In genomic region chr4:130130641-130131350, GRCm38 (mm10) we compare ENCODE assay signal across 18 mouse cellular contexts. TPM values are rescaled to one million over a fixed set of nuclear protein-coding genes. Genes with fewer than 3 reads are reported as not detected.
A peak's percentile ranks its signal among the peaks of the same experiment; 100 is the strongest.
DNase-seq lines count a peak whose midpoint lies in the region; ATAC-seq and TF ChIP-seq lines count a peak whose summit lies in the region.
"Had no signal": no experiment of that assay in that cellular context is flagged by ENCODE, and none has a peak within 500 bp of the region (broad histone marks: within the 10 kb centered on the region; RNA-seq: fewer than 3 reads in every experiment).

No protein-coding gene starts in this region.

- H3K9me3 ChIP-seq in ES-Bruce4 (replicated peaks; ENCODE audit: control insufficient read depth, insufficient read depth, low read length, poor library complexity, severe bottlenecking), result no peaks in the 10 kb centered on the region
- H3K9me3 ChIP-seq in intestine, postnatal 0 days (ENCODE audit: control insufficient read depth), result no peaks in the 10 kb centered on the region
- H3K9me3 ChIP-seq: embryonic facial prominence, embryonic 13.5 days; forebrain, embryonic 15.5 days; heart, embryonic 15.5 days; midbrain, embryonic 12.5 days had no signal

- no peak overlapping the region for H3K4me3 ChIP-seq in ES-Bruce4 (ENCODE audit: low read depth, low read length)
- H3K4me3 ChIP-seq in intestine, postnatal 0 days (ENCODE audit: low read depth, low read length), result no peak overlapping the region
- H3K4me3 ChIP-seq: embryonic facial prominence, embryonic 13.5 days; forebrain, embryonic 15.5 days; heart, embryonic 15.5 days; left cerebral cortex, adult 2 months; midbrain, embryonic 12.5 days had no signal

- peak overlapping the region; percentile 28 for H3K4me2 ChIP-seq in intestine, postnatal 0 days (replicated peaks; ENCODE audit: low read depth)
- H3K4me2 ChIP-seq: embryonic facial prominence, embryonic 13.5 days; forebrain, embryonic 15.5 days; heart, embryonic 15.5 days; midbrain, embryonic 12.5 days had no signal

- TF ChIP-seq POLR2A in ES-Bruce4 (IDR thresholded peaks at IDR 0.05; ENCODE audit: insufficient read depth, low read length), result no peak

- no peaks in the 10 kb centered on the region for H3K27me3 ChIP-seq in ES-Bruce4 (ENCODE audit: control insufficient read depth, insufficient read depth, low read length, poor library complexity, severe bottlenecking)
- H3K27me3 ChIP-seq in intestine, postnatal 0 days (replicated peaks; ENCODE audit: control insufficient read depth, insufficient read depth, low read length), result no peaks in the 10 kb centered on the region
- H3K27me3 ChIP-seq: forebrain, embryonic 15.5 days; heart, embryonic 15.5 days had no signal

- no peak overlapping the region for H3K9ac ChIP-seq in ES-Bruce4 (ENCODE audit: low read depth, poor library complexity, severe bottlenecking)
- no peak overlapping the region; the same call in 1 of the 2 replicates for H3K9ac ChIP-seq in intestine, postnatal 0 days (ENCODE audit: low read depth, low read length)
- H3K9ac ChIP-seq: embryonic facial prominence, embryonic 13.5 days; forebrain, embryonic 15.5 days; heart, embryonic 15.5 days; liver, embryonic 14.5 days; midbrain, embryonic 12.5 days had no signal

- DNase-seq in ES-CJ7 (ENCODE audit: low read depth, low spot score), result peak; percentile 34
- DNase-seq in kidney, postnatal 36 days, result peak; percentile 83 to 86
- DNase-seq in thymus, postnatal 36 days, result no peak
- DNase-seq in MN1 (ENCODE audit: low spot score), result no peak
- DNase-seq: cerebellum, adult 18-20 months; thymus, postnatal 25 days had no signal

- 35% methylated on average over 13 of the region's 13 CpGs for WGBS in intestine, postnatal 0 days

- H3K27ac ChIP-seq in ES-Bruce4 (ENCODE audit: insufficient read depth, low read length), result no peak overlapping the region
- peak overlapping the region; percentile 91 for H3K27ac ChIP-seq in intestine, postnatal 0 days (ENCODE audit: low read depth, low read length)
- H3K27ac ChIP-seq: embryonic facial prominence, embryonic 13.5 days; forebrain, embryonic 15.5 days; heart, embryonic 15.5 days; hindbrain, postnatal 0 days; left cerebral cortex, adult 2 months; liver, embryonic 14.5 days; midbrain, embryonic 12.5 days had no signal

- H3K36me3 ChIP-seq in ES-Bruce4 (ENCODE audit: control insufficient read depth, insufficient read depth, low read length, poor library complexity, severe bottlenecking), result no peaks in the 10 kb centered on the region
- peaks cover 22% of the 10 kb centered on the region for H3K36me3 ChIP-seq in intestine, postnatal 0 days (ENCODE audit: control insufficient read depth, insufficient read depth)

- TF ChIP-seq CTCF in ES-Bruce4 (IDR thresholded peaks at IDR 0.05; ENCODE audit: low read depth, low read length), result no peak
- no peak for TF ChIP-seq CTCF in intestine, postnatal 0 days (IDR thresholded peaks at IDR 0.05; ENCODE audit: low read depth)

- peak; percentile 86 for ATAC-seq in intestine, postnatal 0 days
- no peak for ATAC-seq in erythroblast, adult 5-6 weeks (replicated peaks; ENCODE audit: low FRiP score, poor library complexity, severe bottlenecking)
- ATAC-seq: forebrain, embryonic 15.5 days; hindbrain, postnatal 0 days had no signal

- no peaks in the 10 kb centered on the region for H3K4me1 ChIP-seq in ES-Bruce4 (ENCODE audit: control insufficient read depth, insufficient read depth, low read length)
- peaks cover 19% of the 10 kb centered on the region; the same call in 1 of the 2 replicates for H3K4me1 ChIP-seq in intestine, postnatal 0 days (replicated peaks; ENCODE audit: control insufficient read depth, insufficient read depth, low read length)
- H3K4me1 ChIP-seq: forebrain, embryonic 15.5 days; midbrain, embryonic 12.5 days had no signal

- peak; percentile 74 for TF ChIP-seq EP300 in ES-Bruce4 (IDR thresholded peaks at IDR 0.05; ENCODE audit: insufficient read depth, low read depth, low read length)

RNA-seq across cellular contexts. Expression of gene Hcrtr1, which starts 8.4 kb away (rescaled TPM):
- 0.82 and 0.91 TPM in 2 replicates for polyA plus RNA-seq in ES-Bruce4 (2011; ENCODE audit: insufficient read depth, insufficient read length, low read depth, missing spikeins)
- polyA plus RNA-seq in intestine, postnatal 0 days (2015; fragmentation: Nextera tagmentation; extraction: Ambion mirVana), result 0.81 and 0.91 TPM in 2 replicates
- not detected in 2 replicates for total RNA-seq in erythroblast, adult 5-6 weeks (2015; ENCODE audit: low replicate concordance)
- not detected in 2 replicates for total RNA-seq in erythroblast, adult 5-6 weeks (2017; ENCODE audit: low replicate concordance)
- total RNA-seq: gastrocnemius, postnatal 4 days; neutrophil, adult 5-6 weeks had no signal
- polyA plus RNA-seq: heart, embryonic 15.5 days; liver, embryonic 14.5 days had no signal

RNA-seq across cellular contexts. Expression of gene Pef1, which starts 28.4 kb away (rescaled TPM):
- 56.9 and 60.5 TPM in 2 replicates for polyA plus RNA-seq in ES-Bruce4 (2011; ENCODE audit: insufficient read depth, insufficient read length, low read depth, missing spikeins)
- polyA plus RNA-seq in intestine, postnatal 0 days (2015; fragmentation: Nextera tagmentation; extraction: Ambion mirVana), result 72.7 and 73.4 TPM in 2 replicates
- 43.0 and 50.8 TPM in 2 replicates for total RNA-seq in erythroblast, adult 5-6 weeks (2015; ENCODE audit: low replicate concordance)
- 14.6 and 29.5 TPM in 2 replicates for total RNA-seq in erythroblast, adult 5-6 weeks (2017; ENCODE audit: low replicate concordance)

RNA-seq across cellular contexts. Expression of gene Tinagl1, which starts 44.1 kb away (rescaled TPM):
- 35.2 and 35.4 TPM in 2 replicates for polyA plus RNA-seq in ES-Bruce4 (2011; ENCODE audit: insufficient read depth, insufficient read length, low read depth, missing spikeins)
- 87.2 and 88.8 TPM in 2 replicates for polyA plus RNA-seq in intestine, postnatal 0 days (2015; fragmentation: Nextera tagmentation; extraction: Ambion mirVana)
- 67.6 and 69.8 TPM in 2 replicates for total RNA-seq in erythroblast, adult 5-6 weeks (2015; ENCODE audit: low replicate concordance)
- 95.4 and 126 TPM in 2 replicates for total RNA-seq in erythroblast, adult 5-6 weeks (2017; ENCODE audit: low replicate concordance)

Comparison
In these comparisons a context has a peak if more than half of its experiments do, and no peak if none do; other contexts are left out.
1. DNase-seq: peak in ES-CJ7 (single experiment) and kidney, postnatal 36 days (2 of 2); none in thymus, postnatal 36 days (0 of 2) and MN1 (single experiment).